Mouse (Mus musculus): ENCODE measurements around the gene D17Wsu92e. TPM values are rescaled to one million over a fixed set of nuclear protein-coding genes. Genes with fewer than 3 reads are reported as not detected.

Gene D17Wsu92e
- polyA plus RNA-seq, 1 experiment from 2014 or later, result 11.4 TPM

DNA sequence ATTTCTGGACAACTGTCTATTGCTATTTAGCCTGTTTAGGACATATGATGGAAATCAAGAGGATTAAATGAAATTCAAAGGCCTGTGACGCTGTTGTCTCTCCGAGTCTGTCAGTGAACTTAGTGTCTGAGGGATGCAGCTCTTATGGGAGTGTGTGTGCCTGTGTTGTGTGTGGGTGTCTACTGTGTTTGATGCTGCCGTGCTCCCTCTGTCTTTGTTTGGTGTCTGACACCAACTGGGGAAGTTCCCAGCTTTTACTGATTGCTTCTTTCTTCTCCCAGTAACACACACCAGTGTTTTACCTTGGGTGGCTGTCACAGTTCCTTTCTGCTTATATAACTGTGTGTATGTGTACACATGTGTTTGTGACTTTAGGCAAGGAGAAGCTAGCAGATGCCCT, 46.2 kb downstream of the D17Wsu92e start:
- 0 out of 2 replicates have a peak, but pooled peaks cover 2% of the 10 kb centered on the region for H3K4me1 ChIP-seq
- H3K4me2 ChIP-seq, result no peak overlapping the region
- no peak overlapping the region for H3K9ac ChIP-seq
- ATAC-seq (replicated peaks), result no peak
- no peaks in the 10 kb centered on the region for H3K27me3 ChIP-seq (replicated peaks)
- no peak overlapping the region for H3K4me3 ChIP-seq
- H3K27ac ChIP-seq, result no peak overlapping the region
- no peaks in the 10 kb centered on the region for H3K9me3 ChIP-seq
- 92% methylated on average over 3 of the region's 3 CpGs for WGBS
- H3K36me3 ChIP-seq (replicated peaks), result no peaks in the 10 kb centered on the region

DNA sequence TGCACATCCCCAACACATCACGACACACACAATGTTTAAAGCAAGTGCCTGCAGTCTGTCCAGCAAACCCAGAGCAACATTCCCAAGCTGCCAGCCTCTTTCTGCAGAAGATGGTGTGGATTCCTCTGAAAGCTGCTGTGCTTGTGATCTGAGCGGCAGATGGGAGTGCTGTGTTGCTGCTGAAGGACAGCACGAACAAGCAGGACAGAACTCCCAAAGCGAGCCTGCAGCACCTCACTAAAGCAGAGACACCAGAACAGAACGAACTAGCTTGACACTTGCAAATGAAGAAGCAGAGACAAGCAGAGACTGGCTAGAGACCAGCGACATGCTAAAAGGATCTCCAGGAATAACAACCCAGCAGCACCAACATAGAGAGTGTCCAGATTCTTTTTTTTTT, 48.8 kb downstream of the D17Wsu92e start:
- no peaks in the 10 kb centered on the region for H3K36me3 ChIP-seq (replicated peaks)
- H3K4me2 ChIP-seq, result no peak overlapping the region
- 91% methylated on average over 6 of the region's 6 CpGs for WGBS
- H3K27me3 ChIP-seq (replicated peaks), result no peaks in the 10 kb centered on the region
- no peak overlapping the region for H3K4me3 ChIP-seq
- ATAC-seq (replicated peaks), result no peak
- 0 out of 2 replicates have a peak, but pooled peaks cover 2% of the 10 kb centered on the region for H3K4me1 ChIP-seq
- H3K27ac ChIP-seq, result no peak overlapping the region
- no peak overlapping the region for H3K9ac ChIP-seq
- no peaks in the 10 kb centered on the region for H3K9me3 ChIP-seq

GRCm38 (mm10) chr17:27768817-27769542, 51.5 kb downstream of the D17Wsu92e start:
- Histone ChIP-seq H3K9me3 (no peaks in the 10 kb centered on the region), H3K4me3 (no peak overlapping the region), H3K36me3 (replicated peaks) (peaks cover 12% of the 10 kb centered on the region; the same call in 1 of the 2 replicates), H3K27me3 (replicated peaks) (no peaks in the 10 kb centered on the region), H3K27ac (no peak overlapping the region), H3K4me2 (no peak overlapping the region), H3K4me1 (0 out of 2 replicates have a peak, but pooled peaks cover 2% of the 10 kb centered on the region), H3K9ac (no peak overlapping the region)
- peak; percentile 80; the same call in 1 of the 2 replicates for ATAC-seq (replicated peaks)
- 61% methylated on average over 8 of the region's 8 CpGs for WGBS

DNA sequence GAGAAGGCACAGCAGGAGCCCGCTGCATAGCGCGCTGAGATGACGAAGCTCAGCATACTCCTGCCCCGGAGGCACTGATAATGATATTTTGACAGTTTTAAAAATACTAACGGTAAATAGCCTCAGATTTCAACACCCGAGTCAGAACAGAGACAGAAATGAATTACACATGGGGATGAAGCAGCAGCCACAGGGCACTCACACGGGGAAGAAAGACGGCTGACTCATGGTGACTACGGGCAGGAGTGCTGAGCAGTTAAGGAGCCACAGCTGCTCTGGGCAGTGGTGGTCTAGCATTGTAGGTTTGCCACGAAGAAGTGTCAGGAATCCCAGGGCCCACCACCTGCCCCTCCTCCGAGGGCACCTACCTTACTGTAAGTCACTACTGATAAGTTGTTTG, 52.9 kb downstream of the D17Wsu92e start:
- Histone ChIP-seq H3K27me3 (replicated peaks) (no peaks in the 10 kb centered on the region), H3K27ac (no peak overlapping the region), H3K4me1 (0 out of 2 replicates have a peak, but pooled peaks cover 2% of the 10 kb centered on the region), H3K9ac (no peak overlapping the region), H3K36me3 (replicated peaks) (peaks cover 12% of the 10 kb centered on the region; the same call in 1 of the 2 replicates), H3K4me3 (no peak overlapping the region), H3K4me2 (no peak overlapping the region), H3K9me3 (no peaks in the 10 kb centered on the region)
- no peak for ATAC-seq (replicated peaks)
- 78% methylated on average over 12 of the region's 12 CpGs for WGBS

DNA sequence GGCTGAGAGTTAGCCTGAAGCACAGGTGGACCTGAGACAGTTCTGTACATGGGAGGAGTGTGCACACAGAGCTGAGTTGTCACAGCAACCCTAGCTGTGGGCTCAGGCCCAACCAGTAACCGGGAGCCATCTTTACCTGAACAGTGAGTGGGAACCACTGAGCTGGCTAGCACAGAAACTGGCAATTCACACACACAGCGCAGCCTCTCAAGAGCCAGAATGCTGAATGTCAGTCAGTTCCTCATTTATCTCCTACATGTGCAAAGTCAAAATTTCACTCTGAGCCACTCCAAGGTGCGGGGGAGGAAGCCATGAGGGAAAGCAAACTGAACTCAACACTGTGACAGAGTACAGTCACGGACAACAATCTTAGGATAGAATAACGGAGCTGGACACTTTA, 53.3 kb downstream of the D17Wsu92e start:
- Histone ChIP-seq H3K4me2 (no peak overlapping the region), H3K27ac (no peak overlapping the region), H3K9me3 (no peaks in the 10 kb centered on the region), H3K4me1 (0 out of 2 replicates have a peak, but pooled peaks cover 2% of the 10 kb centered on the region), H3K9ac (no peak overlapping the region), H3K36me3 (replicated peaks) (peaks cover 12% of the 10 kb centered on the region; the same call in 1 of the 2 replicates), H3K4me3 (no peak overlapping the region), H3K27me3 (replicated peaks) (no peaks in the 10 kb centered on the region)
- 81% methylated on average over 5 of the region's 5 CpGs for WGBS
- no peak for ATAC-seq (replicated peaks)

DNA sequence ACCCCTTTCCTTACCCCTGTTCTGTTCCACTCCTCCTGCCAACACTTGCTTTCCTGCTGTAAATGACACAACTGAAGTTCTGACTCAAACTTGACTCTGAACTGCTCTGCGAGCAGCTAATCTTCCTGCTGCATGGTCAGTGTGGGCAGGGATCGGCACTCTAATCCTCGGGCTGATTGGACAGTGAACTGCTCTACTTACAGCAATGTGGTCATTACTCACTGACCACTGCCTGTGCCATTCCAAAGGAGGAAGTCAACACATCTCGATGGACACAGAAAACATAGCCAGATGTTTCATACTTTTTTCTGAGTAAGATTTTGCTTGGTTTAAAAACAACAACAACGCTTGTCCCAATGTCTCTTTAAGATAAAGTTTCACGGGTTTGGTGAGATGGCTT, 55.4 kb downstream of the D17Wsu92e start:
- Histone ChIP-seq H3K4me2 (no peak overlapping the region), H3K27me3 (replicated peaks) (no peaks in the 10 kb centered on the region), H3K27ac (no peak overlapping the region), H3K4me3 (no peak overlapping the region), H3K4me1 (peaks cover 11% of the 10 kb centered on the region; the same call in 1 of the 2 replicates), H3K9ac (no peak overlapping the region), H3K36me3 (replicated peaks) (peaks cover 12% of the 10 kb centered on the region; the same call in 1 of the 2 replicates), H3K9me3 (no peaks in the 10 kb centered on the region)
- no peak for ATAC-seq (replicated peaks)
- 97% methylated on average over 6 of the region's 6 CpGs for WGBS

DNA sequence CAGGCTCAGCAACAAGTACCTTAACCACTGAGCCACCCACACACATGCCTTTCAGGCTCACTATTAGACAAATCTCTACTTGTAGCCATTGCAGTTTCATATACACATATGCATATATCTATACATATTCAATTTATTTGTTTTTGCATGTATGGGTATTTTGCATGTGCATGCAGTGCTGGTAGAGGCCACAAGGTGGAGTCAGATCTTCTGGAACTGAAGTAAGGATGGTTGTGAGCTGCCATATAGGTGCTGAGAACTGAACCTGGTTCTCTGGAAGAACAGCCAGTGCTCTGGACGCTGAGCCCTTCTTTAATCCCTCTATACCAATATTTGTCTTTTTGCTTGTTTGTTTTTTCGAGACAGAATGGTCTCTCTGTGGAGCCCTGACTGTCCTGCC, 56.0 kb downstream of the D17Wsu92e start:
- H3K4me1 ChIP-seq, result peaks cover 11% of the 10 kb centered on the region; the same call in 1 of the 2 replicates
- no peak overlapping the region for H3K27ac ChIP-seq
- no peaks in the 10 kb centered on the region for H3K9me3 ChIP-seq
- no peak overlapping the region for H3K9ac ChIP-seq
- WGBS, result 90% methylated on average over 2 of the region's 2 CpGs
- no peak overlapping the region for H3K4me2 ChIP-seq
- no peak overlapping the region for H3K4me3 ChIP-seq
- no peak for ATAC-seq (replicated peaks)
- peaks cover 12% of the 10 kb centered on the region; the same call in 1 of the 2 replicates for H3K36me3 ChIP-seq (replicated peaks)
- no peaks in the 10 kb centered on the region for H3K27me3 ChIP-seq (replicated peaks)

- no peak overlapping the region for H3K4me2 ChIP-seq
- no peak for ATAC-seq (replicated peaks)
- H3K4me1 ChIP-seq, result peaks cover 9% of the 10 kb centered on the region; the same call in 1 of the 2 replicates
- no peak overlapping the region for H3K9ac ChIP-seq
- H3K27me3 ChIP-seq (replicated peaks), result no peaks in the 10 kb centered on the region
- no peak overlapping the region for H3K27ac ChIP-seq
- H3K4me3 ChIP-seq, result no peak overlapping the region
- H3K9me3 ChIP-seq, result no peaks in the 10 kb centered on the region
- 93% methylated on average over 11 of the region's 11 CpGs for WGBS
- H3K36me3 ChIP-seq (replicated peaks), result peaks cover 12% of the 10 kb centered on the region; the same call in 1 of the 2 replicates
These were observed 57.6 kb downstream of the D17Wsu92e start for GRCm38 (mm10) chr17:27762884-27763283.

DNA sequence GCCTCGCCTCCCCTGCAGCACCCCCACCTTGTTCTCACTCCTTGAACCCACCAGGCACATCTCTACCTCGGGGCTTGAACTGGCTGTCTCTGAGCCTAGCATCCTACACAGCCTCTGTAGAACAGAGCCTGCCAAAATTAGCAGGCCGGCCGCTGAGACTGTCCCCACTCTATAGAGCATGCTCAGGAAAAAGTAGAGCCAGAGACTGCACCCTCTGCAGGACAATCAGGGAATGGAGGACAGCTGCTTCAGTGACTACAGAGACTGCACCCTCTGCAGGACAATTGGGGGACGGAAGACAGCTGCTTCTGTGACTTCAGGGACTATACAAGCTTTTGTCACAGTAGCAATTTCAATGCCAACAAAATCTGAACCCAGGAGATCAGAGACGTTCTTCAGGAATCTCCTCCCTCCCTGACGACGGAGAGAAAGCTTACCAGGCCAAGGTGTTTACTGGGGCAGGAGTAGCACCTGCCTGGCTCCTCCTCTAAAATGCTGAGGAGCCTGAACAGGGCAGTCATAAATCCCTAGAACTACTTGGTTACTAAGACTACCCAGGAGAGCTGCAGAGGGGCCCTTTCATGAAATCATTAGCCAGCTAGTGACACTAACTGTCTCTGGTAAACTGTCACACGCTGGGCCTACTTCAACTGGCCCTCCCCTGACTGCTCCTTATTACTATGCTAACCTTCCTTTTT, 58.7 kb downstream of the D17Wsu92e start:
- Histone ChIP-seq H3K4me1 (peaks cover 9% of the 10 kb centered on the region; the same call in 1 of the 2 replicates), H3K27ac (no peak overlapping the region; the same call in 1 of the 2 replicates), H3K9me3 (no peaks in the 10 kb centered on the region), H3K36me3 (replicated peaks) (peaks cover 12% of the 10 kb centered on the region; the same call in 1 of the 2 replicates), H3K4me3 (no peak overlapping the region), H3K9ac (no peak overlapping the region), H3K27me3 (replicated peaks) (no peaks in the 10 kb centered on the region), H3K4me2 (no peak overlapping the region)
- peak; percentile 71; the same call in 1 of the 2 replicates for ATAC-seq (replicated peaks)
- 28% methylated on average over 9 of the region's 9 CpGs for WGBS

DNA sequence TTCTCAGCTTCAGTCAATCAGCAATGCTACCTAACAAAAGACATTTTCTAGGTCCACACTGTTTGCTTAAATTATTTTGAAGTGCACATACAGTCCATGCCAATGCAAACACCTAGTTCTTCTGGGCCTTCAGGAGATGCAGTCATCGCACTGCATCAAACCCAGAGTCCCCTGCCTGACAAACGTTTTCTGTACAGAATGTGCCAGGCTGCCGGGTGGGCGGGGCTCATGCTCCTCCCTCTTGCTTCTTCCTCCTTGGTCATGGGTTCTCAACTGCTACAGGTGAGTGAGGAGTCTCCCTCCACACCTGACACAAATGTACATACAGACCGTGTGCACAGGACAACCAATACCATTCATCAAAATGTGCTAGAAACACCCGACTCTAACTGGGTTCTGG, 60.3 kb downstream of the D17Wsu92e start:
- H3K4me1 ChIP-seq, result peaks cover 12% of the 10 kb centered on the region; the same call in 1 of the 2 replicates
- 78% methylated on average over 6 of the region's 6 CpGs for WGBS
- H3K36me3 ChIP-seq (replicated peaks), result peaks cover 7% of the 10 kb centered on the region; the same call in 1 of the 2 replicates
- no peaks in the 10 kb centered on the region for H3K9me3 ChIP-seq
- no peak overlapping the region for H3K4me3 ChIP-seq
- no peak overlapping the region for H3K9ac ChIP-seq
- H3K4me2 ChIP-seq, result no peak overlapping the region
- no peak overlapping the region for H3K27ac ChIP-seq
- no peaks in the 10 kb centered on the region for H3K27me3 ChIP-seq (replicated peaks)
- ATAC-seq (replicated peaks), result no peak

GRCm38 (mm10) chr17:27751314-27752202, 68.9 kb downstream of the D17Wsu92e start:
- H3K4me3 ChIP-seq, result no peak overlapping the region

More at GRCm38 (mm10) chr17:27751314-27752202, 68.9 kb downstream of the D17Wsu92e start:
- Histone ChIP-seq H3K9ac (no peak overlapping the region), H3K27ac (no peak overlapping the region), H3K9me3 (no peaks in the 10 kb centered on the region), H3K27me3 (replicated peaks) (no peaks in the 10 kb centered on the region), H3K4me2 (no peak overlapping the region), H3K36me3 (replicated peaks) (no peaks in the 10 kb centered on the region), H3K4me1 (peaks cover 5% of the 10 kb centered on the region; the same call in 1 of the 2 replicates)
- no peak for ATAC-seq (replicated peaks)
- 91% methylated on average over 8 of the region's 8 CpGs for WGBS

Measured in midbrain, embryonic 15.5 days (tissue).